Mouse (Mus musculus): ENCODE results near the gene Btbd19.

The Btbd19 gene

DNA sequence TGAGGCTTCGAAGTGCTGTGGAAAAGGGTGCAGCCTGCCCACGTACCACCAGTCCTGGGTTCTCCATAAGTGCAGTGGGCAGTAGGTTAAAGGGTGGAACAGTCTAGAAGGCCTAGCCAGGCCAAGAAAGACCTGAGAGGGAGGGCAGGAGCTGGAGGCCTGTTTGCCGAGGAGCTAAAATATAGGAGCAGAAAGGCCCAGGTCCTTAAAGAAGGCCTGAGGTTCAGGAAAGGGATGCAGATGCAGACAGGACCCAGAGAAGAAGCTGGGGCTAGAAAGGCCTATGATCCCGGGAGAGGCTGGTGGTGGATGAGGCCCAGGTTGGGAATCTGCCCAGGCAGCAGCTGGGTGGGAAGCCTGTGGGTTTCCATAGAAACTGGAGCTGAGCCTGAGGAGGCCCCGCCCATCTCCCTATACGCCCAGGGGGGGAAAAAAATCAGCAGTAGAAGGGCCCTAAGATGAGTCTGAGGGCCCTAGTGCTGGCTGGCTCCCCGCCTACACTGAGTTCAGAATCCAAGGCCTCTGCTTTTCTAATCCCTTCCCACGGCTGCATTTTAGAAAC, at the start of gene Btbd19:
Gene Btbd19, minus strand, starts transcription at position 378 of the 562 bp plus-strand sequence.
- peak; percentile 49 for DNase-seq

DNA sequence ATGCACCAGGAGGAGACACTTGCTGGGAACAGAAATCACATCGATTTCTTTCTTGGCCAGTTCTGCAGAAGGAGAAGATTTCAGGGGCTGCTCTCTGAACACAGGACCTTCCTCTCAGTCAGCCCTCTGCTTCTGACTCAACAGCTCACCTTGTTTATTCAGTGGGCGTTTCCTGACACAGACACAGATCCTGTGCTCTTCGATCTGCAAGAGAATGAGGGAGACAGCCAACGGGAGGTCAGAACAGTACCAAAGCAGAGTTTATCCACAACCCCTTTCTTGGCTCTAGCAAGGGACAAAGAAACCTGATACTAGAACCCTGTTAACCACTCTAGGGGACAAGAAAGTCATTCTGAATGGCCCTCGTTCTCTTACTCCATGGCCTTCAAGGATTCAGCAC, 44.4 kb upstream of the Btbd19 start:
- DNase-seq, result no peak

DNA sequence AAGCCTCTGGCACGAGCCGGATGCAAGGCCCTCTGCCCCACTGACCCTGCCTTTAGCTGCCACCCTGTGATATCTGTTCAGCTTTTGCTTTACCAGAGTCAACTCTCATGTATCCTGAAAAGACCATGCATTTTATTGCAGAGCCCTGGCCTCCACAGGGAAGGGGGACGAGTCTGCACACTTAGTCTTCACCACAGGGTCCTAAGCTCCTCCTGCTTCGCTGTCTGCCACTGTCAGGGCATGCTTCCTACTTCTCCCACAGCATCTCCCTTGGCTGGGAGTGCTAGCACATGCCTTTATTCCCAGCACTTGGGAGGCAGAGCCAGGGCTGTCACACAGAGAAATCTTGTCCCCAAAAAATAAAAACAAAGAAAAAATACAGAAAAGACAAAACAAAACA, 35.7 kb upstream of the Btbd19 start:
- DNase-seq, result no peak

DNA sequence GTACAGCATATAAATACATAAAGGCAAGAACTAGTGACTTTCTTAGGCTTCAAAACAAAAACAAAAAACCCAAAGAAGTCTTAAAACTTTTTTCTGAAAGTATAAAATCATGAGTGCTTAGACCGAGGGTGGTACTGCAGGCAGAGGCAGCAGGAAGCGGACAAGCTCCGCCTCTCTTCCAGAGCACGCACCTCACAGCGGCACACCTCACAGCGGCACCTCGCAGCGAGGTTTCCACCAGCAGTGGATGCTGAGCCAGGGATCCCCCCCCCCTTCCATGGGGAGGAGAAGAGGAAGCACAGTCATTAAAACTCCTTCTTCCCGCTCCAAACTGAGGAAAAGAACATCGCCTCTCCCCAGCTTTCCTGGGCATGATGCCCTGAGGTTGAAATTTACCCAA, 34.1 kb upstream of the Btbd19 start:
- no peak for DNase-seq

DNA sequence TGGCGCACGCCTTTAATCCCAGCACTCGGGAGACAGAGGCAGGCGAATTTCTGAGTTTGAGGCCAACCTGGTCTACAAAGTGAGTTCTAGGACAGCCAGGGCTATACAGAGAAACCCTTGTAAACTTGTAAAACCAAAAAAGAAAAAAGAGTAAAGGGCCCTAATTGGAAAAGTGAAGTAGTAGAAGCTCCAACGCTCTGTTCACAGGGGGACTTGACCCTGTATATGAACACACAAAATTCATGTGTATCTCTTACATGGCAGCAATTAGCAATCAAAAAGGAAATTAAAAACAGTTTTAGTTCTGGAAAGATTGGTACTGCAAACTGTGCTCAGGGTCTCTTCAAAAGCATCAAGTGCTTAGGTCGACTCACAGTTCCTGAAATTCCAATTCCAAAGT, 30.8 kb upstream of the Btbd19 start:
- no peak for DNase-seq

DNA sequence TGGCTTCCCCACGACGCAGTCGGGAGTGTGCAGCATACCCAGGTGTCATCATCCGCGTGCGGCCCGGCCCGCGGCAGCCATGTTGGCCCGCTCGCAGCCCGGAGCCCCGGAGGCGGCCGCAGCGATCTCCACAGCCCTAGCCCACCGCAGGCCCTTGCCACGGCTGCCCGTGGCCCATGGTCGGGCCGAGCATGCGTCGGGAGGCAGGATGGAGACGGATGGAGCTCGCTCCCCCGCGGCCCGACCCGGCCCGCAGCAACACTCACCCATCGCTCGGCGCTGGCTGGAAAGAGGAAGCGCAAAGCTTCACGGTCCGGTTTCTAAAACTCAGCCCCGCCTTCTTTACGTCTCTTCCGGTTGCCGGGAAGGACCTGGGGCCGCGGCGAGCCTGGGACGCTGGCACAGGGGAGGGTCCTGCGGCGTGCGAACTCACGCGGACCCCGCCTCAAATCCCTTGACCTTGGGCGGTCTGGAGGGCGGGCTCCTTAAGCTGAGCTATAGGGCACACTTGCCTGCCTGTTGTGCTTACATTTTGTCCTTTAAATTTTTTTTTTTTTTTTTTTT, 30.3 kb upstream of the Btbd19 start, which contains the start of gene Rps8:
Gene Rps8, minus strand, starts transcription at position 452 of the 564 bp plus-strand sequence.
- DNase-seq, result peak; percentile 90

DNA sequence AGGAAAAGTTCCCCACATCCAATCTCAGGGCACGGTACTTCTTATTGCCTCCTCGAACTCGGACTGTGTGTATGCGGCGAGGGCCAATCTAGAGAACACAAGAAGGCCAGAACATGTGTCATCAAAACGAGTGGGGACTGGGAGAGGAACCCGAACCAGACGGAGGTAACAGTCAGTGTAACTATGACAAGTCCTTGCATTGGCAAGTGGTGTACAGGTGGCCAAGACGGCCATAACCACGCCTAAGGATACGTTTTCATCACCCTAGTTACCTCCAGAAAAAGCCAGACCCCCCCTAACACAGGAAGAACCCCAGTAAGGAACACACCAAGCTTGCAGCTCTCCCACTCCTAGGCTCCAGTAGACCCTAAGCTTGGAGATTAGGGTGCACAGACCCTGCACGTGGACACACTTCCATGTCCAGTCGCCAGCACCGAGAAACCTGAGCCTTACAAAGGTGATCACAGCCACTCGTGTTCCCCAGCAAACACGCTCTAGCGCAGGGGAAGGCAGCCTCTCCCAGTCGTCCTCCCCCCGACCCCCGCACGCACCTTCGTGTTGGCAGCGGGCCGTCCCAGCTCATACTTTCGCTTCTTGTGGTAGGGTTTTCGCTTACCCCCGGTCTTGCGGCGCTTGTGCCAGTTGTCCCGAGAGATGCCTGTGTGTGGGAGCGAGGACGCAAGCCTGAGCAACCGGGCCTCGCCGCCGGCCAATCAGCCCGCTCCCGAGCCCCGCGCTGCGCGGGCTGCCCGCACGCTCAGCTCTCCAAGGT, 29.7 kb upstream of the Btbd19 start:
- DNase-seq, result no peak

DNA sequence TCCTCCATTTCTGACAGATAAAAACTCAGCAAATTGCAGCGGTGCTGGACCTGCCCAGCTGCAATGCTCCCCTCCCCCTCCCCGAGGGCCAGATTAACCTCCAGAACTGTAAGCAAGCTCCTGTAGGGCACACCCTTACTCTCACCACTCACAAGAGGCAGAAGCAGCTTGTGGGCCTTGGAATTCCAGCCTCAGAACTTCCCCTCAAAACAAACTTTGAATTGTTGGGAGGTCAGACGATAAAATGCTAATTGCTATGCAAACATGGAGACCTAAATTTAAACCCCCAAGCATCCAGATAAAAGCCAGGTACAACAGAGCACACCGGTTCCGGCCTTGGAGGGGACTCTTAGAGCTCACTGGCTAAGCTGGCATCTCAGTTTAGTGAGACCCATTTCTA, 27.2 kb upstream of the Btbd19 start:
- no peak for DNase-seq

DNA sequence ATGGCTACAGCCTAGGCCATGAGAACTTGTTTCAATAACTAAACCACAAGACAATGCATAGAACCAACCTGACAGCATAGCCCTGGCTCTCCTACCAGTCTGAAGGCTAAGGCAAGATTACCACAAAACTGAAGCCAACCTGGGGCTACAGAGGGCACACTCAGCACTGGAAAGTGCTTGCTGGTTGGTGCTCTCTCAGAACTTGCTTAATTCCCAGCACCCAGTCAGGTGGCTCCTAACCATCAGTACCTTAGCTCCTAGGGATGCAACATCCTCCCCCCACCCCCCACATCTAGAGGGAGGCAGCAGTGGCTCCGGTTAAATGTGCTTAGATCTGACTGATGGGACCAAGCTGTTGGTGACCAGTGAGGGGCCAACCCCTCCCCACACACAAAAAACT, 25.9 kb upstream of the Btbd19 start:
- DNase-seq, result no peak

DNA sequence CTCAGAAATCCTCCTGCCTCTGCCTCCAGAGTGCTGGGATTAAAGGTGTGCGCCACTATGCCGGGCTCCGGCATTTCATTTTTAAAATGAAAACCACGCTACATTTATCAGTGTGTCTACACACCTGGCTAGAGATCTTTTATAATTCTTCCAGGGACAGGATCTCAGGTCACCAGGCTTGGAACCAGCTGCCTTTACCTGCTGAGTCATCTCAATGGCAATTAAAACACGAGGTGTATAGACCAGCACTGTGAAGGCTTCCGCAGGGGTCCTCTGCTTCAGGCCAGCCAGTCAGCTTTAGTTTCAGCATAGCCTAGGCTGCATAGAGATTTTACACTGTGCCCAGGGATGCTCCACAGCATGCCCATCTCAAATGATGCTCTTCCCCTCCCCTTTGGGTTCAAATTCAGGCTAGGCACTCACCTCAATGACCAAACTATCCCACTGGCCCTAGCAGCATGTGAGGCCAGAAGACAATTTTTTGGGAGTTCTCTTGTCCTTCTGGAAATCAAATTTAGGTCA, 24.7 kb upstream of the Btbd19 start:
- DNase-seq, result no peak

DNA sequence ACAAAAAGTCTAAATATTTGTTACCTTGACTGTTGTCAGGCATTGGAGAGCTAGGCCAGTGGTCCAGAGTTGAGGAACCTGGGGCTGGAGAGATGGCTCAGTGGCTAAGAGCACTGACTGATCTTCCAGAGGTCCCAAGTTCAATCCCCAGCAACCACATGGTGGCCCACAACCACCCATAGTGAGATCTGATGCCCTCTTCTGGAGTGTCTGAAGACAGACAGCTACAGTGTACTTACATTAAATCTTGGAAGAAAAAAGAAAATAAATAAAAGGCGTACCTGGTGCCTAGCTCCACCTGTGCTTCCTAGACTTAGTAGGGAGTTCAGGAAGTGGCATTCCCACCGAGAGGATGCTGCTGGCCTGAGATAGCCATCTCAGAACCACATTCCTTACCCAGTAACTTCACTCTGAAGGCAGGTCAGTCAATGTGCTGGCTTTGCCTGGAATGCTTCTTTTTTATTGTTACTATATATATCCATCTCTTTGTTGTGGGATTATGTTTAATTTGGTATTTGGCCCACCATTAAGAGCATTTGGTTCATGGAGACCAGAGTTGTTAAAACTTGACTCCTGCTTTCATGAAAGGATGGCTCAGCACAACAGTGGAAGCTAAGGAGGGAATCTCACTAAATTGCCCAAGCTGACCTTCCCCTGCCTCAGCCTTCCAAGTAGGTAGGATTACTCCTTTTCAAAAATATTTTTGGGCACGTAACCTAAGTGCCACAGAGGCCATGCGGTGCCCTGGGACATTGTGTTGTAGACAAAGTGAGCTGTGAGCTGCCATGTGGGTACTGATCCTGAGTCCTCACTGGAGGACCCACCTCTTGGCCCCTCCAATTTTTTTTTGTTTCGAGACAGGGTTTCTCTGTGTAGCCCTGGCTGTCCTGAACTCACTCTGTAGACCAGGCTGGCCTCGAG, 24.0 kb upstream of the Btbd19 start:
- DNase-seq, result no peak

DNA sequence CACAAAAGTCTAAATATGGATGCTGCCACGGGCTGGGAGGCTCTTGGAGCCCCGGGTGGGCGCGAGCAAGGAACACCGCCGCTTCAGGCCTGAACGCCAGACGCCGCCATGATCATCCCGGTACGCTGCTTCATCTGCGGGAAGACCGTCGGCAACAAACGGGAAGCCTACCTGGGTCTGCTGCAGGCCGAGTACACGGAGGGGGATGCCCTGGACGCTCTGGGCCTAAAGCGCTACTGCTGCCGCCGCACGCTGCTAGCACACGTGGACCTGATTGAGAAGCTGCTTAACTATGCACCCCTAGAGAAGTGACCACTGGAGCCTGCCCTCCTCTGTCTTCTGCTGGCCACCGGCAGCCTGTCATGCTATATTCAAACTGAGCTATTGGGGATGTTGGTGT, 23.3 kb upstream of the Btbd19 start:
- DNase-seq, result no peak

DNA sequence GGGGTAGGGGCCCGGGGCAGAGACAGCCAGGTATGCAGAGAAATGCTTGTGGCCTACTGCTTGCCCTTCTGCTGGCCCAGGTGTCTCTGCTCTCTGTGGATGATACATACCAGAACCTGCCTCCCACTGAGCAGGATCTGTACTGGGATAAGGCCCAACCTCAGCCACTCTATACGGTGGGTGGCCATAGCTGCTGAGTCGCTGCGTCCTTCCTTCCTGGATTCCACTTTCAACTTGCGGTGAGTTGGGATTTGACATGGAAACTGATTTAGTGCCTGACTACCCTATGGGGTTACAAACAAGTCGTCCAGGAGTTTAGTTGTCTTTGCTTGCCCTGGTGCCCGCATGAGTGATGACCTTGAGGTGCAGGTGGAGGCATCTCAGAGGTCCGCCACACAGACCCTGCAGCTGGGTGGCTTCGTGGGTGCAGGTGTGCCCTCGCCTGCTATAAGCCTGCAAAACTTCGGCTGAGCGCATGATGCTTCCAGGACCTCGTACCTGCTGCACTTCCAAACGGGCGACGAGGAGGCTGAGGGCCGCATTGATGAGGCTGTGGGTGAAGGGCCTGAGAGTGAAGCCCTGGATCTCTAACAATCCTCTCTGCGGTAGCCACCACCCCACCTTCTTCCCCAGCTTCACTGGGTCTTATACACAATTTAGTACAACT, 22.7 kb upstream of the Btbd19 start:
- no peak for DNase-seq

DNA sequence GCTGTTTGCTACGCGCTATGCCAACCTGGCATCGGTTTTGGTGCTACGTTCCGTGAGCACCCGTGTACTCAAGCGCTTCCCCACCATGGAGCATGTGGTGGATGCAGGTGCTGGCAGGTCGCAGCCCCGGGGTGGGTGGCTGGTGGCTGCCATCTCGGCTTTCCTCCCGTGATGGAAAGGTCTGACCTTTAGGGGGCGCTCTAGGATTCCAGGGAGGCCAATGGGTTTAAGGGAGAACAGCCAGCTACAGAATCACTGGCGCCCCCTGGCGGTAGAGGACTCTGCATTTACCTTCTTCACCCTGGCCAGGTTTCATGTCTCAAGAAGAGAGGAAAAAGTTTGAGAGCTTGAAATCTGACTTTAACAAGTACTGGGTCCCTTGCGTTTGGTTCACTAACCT, 20.7 kb upstream of the Btbd19 start:
- DNase-seq, result peak; percentile 91

DNA sequence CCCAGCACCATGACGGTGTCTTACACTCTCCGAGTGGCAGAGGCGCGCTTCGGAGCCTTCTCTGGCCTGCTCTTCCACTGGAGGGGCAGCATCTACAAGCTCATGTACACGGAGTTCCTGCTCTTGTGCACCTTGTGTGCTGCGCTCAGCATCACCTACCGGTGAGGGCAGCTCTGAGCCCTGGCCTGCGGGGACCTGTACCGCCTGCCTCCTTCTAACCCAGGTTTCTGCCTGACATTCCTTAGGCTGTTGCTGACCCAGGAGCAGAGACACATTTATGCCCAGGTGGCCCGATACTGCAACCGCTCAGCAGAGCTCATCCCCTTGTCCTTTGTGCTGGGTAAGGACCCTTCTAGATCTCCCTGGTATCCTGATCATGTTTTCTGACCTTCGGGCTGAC, 19.7 kb upstream of the Btbd19 start:
- no peak for DNase-seq

DNA sequence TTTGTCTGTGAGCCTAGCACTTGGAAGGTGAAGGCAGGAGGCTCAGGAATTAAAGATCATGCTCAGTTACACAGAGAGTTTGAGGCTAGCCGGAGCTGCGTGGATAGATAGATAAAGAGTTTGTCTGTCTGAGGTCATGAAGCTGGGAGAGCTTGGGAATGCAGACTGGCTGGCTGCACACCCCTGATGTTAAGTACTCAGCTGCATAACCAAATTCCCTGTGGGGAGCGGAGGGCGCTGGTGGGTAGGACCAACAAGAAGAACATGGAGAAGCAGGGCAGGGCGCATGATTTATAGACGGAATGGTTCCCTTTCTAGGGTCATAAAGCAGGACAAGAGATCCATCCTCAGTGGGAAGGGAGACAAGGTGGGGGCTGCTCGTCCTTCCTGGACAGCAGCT, 17.5 kb upstream of the Btbd19 start:
- no peak for DNase-seq

DNA sequence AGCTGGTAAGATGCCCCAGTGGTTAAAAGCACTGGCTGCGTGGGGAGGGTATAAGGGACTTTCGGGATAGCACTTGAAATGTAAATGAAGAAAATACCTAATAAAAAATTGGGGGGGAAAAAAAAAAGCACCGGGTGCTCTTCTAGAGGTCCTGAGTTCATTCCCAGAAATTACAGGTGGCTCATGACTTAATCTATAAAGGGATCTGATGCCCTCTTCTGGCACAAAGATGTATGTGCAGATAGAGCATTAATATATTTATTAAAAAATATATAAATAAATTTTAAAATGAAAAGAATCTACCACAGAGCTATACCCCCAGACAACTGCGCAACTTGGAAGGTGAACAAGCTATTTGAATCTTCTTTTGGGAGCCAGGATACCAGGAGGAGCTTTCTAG, 15.1 kb upstream of the Btbd19 start:
- no peak for DNase-seq

DNA sequence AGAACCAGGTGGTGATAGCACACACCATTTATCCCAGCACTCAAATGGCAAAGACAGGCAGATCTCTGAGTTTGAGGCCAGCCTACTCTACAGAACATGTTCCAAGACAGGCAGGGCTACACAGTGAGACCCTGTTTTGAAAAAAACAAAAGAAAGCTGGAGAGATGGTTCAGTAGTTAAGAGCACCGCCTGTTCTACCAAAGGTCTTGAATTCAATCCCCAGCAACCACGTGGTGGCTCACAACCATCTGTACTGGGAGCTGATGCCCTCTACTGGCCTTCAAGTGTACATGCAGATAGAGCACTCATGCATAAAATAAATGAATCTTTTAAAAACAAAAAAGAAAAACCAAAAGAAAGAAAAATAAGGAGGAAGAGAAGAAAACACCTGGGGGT, 13.7 kb upstream of the Btbd19 start:
- DNase-seq, result peak; percentile 57

DNA sequence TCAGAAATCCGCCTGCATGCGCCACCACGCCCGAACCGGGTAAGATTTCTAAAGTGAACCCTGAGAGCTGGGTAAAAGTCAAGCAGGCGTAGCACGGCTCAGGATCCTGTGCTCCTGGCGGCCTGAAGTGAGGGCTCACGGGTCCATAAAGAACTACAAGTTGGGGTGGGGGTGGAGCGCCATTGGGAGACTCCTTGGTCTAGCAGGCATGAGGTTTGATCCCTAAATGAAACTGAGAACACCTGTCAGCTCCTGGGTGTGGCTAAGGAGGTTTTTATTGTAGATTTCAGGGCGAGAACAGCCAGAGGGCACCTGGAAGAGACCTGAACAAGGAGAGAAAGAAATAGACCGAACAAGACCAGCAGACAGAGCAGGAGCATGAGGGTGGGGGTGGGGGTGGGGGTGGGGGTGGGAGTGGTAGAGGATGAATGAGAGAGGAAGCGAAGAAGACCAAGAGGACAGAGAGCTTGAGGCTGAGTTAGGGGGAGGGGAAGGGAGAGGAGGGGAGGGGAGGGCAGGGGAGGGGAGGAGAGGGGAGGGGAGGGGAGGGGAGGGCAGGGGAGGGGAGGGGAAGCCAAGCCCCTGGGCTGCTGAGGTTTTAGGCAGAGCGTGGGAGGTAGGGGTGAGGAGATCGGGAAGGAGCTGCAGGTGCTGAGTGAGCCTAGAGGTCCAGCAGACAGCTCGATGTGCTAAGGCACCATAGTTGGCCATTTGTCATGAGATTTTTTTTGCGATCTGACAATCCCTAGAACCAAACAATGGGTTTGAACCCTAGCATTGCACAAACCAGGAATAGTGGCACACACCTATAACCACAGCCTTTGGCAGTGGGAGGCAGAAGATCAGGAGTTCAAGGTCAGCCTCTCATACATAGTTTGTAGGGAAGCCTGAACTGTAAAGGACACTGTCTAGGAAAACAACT, 13.0 kb upstream of the Btbd19 start:
- no peak for DNase-seq

DNA sequence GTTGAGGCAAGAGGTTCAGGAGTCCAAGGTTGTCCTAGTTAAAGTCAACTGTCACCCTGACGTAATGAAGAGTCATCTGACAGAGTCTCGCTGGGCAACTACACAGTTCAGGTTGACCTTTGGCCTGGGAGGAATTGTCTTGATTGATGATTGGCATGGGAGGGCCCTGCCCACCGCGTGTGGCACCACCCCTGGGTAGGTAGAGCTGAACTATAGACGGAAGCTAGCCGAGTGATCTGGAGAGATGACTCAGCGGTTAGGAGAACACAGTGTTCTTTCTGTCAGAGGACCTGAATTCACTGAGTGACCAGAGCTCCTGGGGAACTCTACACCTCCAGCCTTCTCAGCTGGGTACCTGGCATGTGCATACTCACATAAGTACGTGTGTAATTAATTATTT, 10.5 kb upstream of the Btbd19 start:
- peak; percentile 84 for DNase-seq

DNA sequence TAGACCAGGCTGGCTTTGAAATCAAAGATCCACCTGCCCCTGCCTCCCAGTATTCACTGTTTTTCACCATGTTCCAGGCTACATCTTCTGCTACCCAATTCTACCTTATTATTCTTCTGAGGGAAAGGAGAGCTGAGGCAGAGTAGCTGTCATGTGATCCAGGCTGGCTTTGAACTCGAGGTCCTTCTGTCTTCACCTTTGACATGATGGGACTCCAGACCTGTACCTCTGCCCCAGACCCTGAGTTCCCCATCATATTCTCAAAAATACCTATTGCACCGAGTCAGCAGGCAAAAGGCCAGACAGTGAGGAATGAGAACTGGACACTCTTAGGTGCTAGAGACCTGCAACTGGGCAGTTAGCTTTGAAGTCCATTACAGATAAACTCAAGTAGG, 9.1 kb upstream of the Btbd19 start:
- no peak for DNase-seq
